Mouse (Mus musculus): ENCODE results near the gene Gm7073.

DNA sequence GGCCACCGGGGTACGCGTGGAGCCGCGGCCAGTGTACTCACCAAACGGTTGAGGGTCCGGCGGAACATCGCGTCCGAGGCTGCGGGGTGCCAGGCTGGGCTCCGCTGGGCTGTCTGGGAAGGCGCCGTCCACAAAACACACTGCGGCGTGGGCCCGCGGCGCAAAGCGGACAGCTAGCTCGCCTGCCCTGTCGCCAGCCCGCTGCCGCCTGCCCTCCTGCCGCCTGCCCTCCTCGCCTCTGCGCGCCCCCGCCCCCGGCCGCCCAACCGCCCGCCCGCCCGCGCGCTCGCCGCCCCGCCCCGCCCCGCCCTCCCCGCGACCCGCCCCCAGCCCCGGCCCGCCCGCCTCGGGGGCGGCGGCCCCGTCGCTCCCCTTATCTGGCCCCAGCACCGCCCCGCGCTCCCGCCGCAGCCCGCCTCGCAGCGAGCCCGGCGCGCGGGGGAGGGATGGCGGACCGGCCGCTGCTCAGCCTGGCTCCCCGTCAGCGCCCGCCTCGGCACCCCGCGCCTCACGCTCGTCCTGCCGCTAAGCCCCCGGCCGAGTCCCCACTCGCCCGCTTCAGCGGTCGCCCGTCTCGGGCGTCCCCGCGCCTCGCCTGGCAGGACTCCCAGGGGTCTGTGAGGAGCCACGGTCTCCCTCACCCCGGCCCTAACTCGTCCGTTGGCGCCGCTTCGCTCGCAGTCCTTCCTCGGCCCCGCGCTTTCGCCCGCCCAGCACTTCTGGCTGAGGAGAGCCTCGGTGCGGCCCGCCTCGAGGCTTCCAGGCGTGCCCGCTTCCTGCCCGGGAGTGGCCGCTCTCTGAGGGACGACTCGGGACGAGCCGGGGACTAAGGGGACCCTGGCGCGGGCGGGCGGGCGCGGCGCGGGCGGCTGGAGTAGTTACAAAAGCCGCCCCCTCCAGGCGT, 135.0 kb downstream of the Gm7073 start:
- TF ChIP-seq CTCF (IDR thresholded peaks at IDR 0.05; ENCODE audit: low read depth) = no peak
- no peak for TF ChIP-seq EP300 (IDR thresholded peaks at IDR 0.05; ENCODE audit: low read depth)
